Mouse (Mus musculus): ENCODE measurements around the gene Gm6676. TPM values are rescaled to one million over a fixed set of nuclear protein-coding genes. Genes with fewer than 3 reads are reported as not detected.

Gene Gm6676
- not detected in 2 replicates for polyA plus RNA-seq (2015; fragmentation: Nextera tagmentation; extraction: Ambion mirVana)

GRCm38 (mm10) chr14:7125312-7125711 lies at the start of gene Gm6676:
TSS of gene Gm6676 (minus strand) at chr14:7125412.

GRCm38 (mm10) chr14:7174483-7174971 lies 49.3 kb upstream of the Gm6676 start, which contains the start of gene Gm3512:
TSS of gene Gm3512 (minus strand) at chr14:7174533.

GRCm38 (mm10) chr14:7100521-7100920 lies 24.7 kb downstream of the Gm6676 start, which contains the start of gene Gm3696:
TSS of gene Gm3696 (minus strand) at chr14:7100621.

Other genes starting within 250 kb of the Gm6676 start
- 1.7 and 2.0 TPM in 2 replicates for gene Gm3667, start 235.4 kb downstream of the Gm6676 start, polyA plus RNA-seq (2015; fragmentation: Nextera tagmentation; extraction: Ambion mirVana)
- gene Gm6356, start 151.6 kb downstream of the Gm6676 start, polyA plus RNA-seq (2015; fragmentation: Nextera tagmentation; extraction: Ambion mirVana): not detected in 2 replicates
- gene Gm10406, start 98.0 kb downstream of the Gm6676 start, polyA plus RNA-seq (2015; fragmentation: Nextera tagmentation; extraction: Ambion mirVana): 0.23 TPM in 1 of 2 replicates, not detected in the other
- not detected in 2 replicates for gene Gm3685, start 80.4 kb downstream of the Gm6676 start, polyA plus RNA-seq (2015; fragmentation: Nextera tagmentation; extraction: Ambion mirVana)
- 2.5 TPM in 2 replicates for gene Gm3696, start 24.8 kb downstream of the Gm6676 start, polyA plus RNA-seq (2015; fragmentation: Nextera tagmentation; extraction: Ambion mirVana)
- 14.9 and 19.4 TPM in 2 replicates for gene Gm3512, start 49.1 kb upstream of the Gm6676 start, polyA plus RNA-seq (2015; fragmentation: Nextera tagmentation; extraction: Ambion mirVana)
- not detected in 2 replicates for gene Gm16434, start 69.1 kb upstream of the Gm6676 start, polyA plus RNA-seq (2015; fragmentation: Nextera tagmentation; extraction: Ambion mirVana)
- gene Gm3727, start 139.3 kb upstream of the Gm6676 start, polyA plus RNA-seq (2015; fragmentation: Nextera tagmentation; extraction: Ambion mirVana): not detected in 2 replicates
- gene Gm3739, start 189.6 kb upstream of the Gm6676 start, polyA plus RNA-seq (2015; fragmentation: Nextera tagmentation; extraction: Ambion mirVana): 1.2 and 1.7 TPM in 2 replicates
- not detected in 2 replicates for gene Gm5797, start 207.0 kb upstream of the Gm6676 start, polyA plus RNA-seq (2015; fragmentation: Nextera tagmentation; extraction: Ambion mirVana)
- gene Gm8374, start 239.7 kb upstream of the Gm6676 start, polyA plus RNA-seq (2015; fragmentation: Nextera tagmentation; extraction: Ambion mirVana): not detected in 2 replicates